Mouse (Mus musculus): ENCODE data around the gene Surf4. TPM values are rescaled to one million over a fixed set of nuclear protein-coding genes. Genes with fewer than 3 reads are reported as not detected.
A peak's percentile ranks its signal among the peaks of the same experiment; 100 is the strongest.
"Not testable (repeated sequence)": the region's sequence is repeated elsewhere in the genome, so short reads cannot be mapped to it uniquely, and the experiment has no call there.

Gene Surf4
- polyA plus RNA-seq, 1 experiment, result 325 TPM

- Histone ChIP-seq H3K4me3 (ENCODE audit: insufficient read depth, low read length) (no peak overlapping the region), H3K4me1 (ENCODE audit: control insufficient read depth, insufficient read depth, low read length) (peaks cover 6% of the 10 kb centered on the region; the same call in 1 of the 2 replicates), H3K27ac (ENCODE audit: insufficient read depth, low read length) (no peak overlapping the region)
- no peak for TF ChIP-seq POLR2A (IDR thresholded peaks at IDR 0.05; ENCODE audit: low read depth, low read length)
- TF ChIP-seq CTCF (IDR thresholded peaks at IDR 0.05; ENCODE audit: borderline replicate concordance, insufficient read depth, low read length), result no peak
These were observed 27.3 kb downstream of the Surf4 start for GRCm38 (mm10) chr2:26906431-26906830.

- H3K4me3 ChIP-seq (ENCODE audit: insufficient read depth, low read length), result no peak overlapping the region
- no peak overlapping the region for H3K27ac ChIP-seq (ENCODE audit: insufficient read depth, low read length)
- no peak for TF ChIP-seq POLR2A (IDR thresholded peaks at IDR 0.05; ENCODE audit: low read depth, low read length)
- no peak for TF ChIP-seq CTCF (IDR thresholded peaks at IDR 0.05; ENCODE audit: borderline replicate concordance, insufficient read depth, low read length)
- H3K4me1 ChIP-seq (ENCODE audit: control insufficient read depth, insufficient read depth, low read length), result peaks cover 9% of the 10 kb centered on the region; the same call in 1 of the 2 replicates
These were observed 27.8 kb downstream of the Surf4 start for GRCm38 (mm10) chr2:26905936-26906335.

- Histone ChIP-seq H3K27ac (ENCODE audit: insufficient read depth, low read length) (peak overlapping the region; percentile 89), H3K4me3 (ENCODE audit: insufficient read depth, low read length) (peak overlapping the region; percentile 89), H3K4me1 (ENCODE audit: control insufficient read depth, insufficient read depth, low read length) (peaks cover 8% of the 10 kb centered on the region; the same call in 1 of the 2 replicates)
- no peak for TF ChIP-seq POLR2A (IDR thresholded peaks at IDR 0.05; ENCODE audit: low read depth, low read length)
- TF ChIP-seq CTCF (IDR thresholded peaks at IDR 0.05; ENCODE audit: borderline replicate concordance, insufficient read depth, low read length), result no peak
These were observed 30.4 kb downstream of the Surf4 start for GRCm38 (mm10) chr2:26903311-26903710.

GRCm38 (mm10) chr2:26902467-26903220 is 31.1 kb downstream of the Surf4 start, which contains the start of gene Surf6:
Gene Surf6 (minus strand): TSS chr2:26902879.
- peaks cover 8% of the 10 kb centered on the region; the same call in 1 of the 2 replicates for H3K4me1 ChIP-seq (ENCODE audit: control insufficient read depth, insufficient read depth, low read length)
- peak within 1 kb of the TSS; percentile 89 for H3K4me3 ChIP-seq (ENCODE audit: insufficient read depth, low read length)
- TF ChIP-seq CTCF (IDR thresholded peaks at IDR 0.05; ENCODE audit: borderline replicate concordance, insufficient read depth, low read length) (no peak), POLR2A (IDR thresholded peaks at IDR 0.05; ENCODE audit: low read depth, low read length) (peak; percentile 73)
- H3K27ac ChIP-seq (ENCODE audit: insufficient read depth, low read length), result peak within 1 kb of the TSS; percentile 89

- Histone ChIP-seq H3K4me1 (ENCODE audit: control insufficient read depth, insufficient read depth, low read length) (peaks cover 8% of the 10 kb centered on the region; the same call in 1 of the 2 replicates), H3K27ac (ENCODE audit: insufficient read depth, low read length) (peak overlapping the region; percentile 38; the same call in 1 of the 2 replicates), H3K4me3 (ENCODE audit: insufficient read depth, low read length) (peak overlapping the region; percentile 89)
- TF ChIP-seq CTCF (IDR thresholded peaks at IDR 0.05; ENCODE audit: borderline replicate concordance, insufficient read depth, low read length) (no peak), POLR2A (IDR thresholded peaks at IDR 0.05; ENCODE audit: low read depth, low read length) (no peak)
These were observed 31.8 kb downstream of the Surf4 start for GRCm38 (mm10) chr2:26901834-26902400.

GRCm38 (mm10) chr2:26900731-26901130 is 33.0 kb downstream of the Surf4 start:
- no peak for TF ChIP-seq CTCF (IDR thresholded peaks at IDR 0.05; ENCODE audit: borderline replicate concordance, insufficient read depth, low read length)
- peak overlapping the region; percentile 42; the same call in 1 of the 2 replicates for H3K27ac ChIP-seq (ENCODE audit: insufficient read depth, low read length)
- peaks cover 8% of the 10 kb centered on the region; the same call in 1 of the 2 replicates for H3K4me1 ChIP-seq (ENCODE audit: control insufficient read depth, insufficient read depth, low read length)
- no peak overlapping the region for H3K4me3 ChIP-seq (ENCODE audit: insufficient read depth, low read length)

- H3K4me3 ChIP-seq (ENCODE audit: insufficient read depth, low read length), result no peak overlapping the region
- H3K4me1 ChIP-seq (ENCODE audit: control insufficient read depth, insufficient read depth, low read length), result peaks cover under 1% of the 10 kb centered on the region; the same call in 1 of the 2 replicates
- no peak overlapping the region for H3K27ac ChIP-seq (ENCODE audit: insufficient read depth, low read length)
- TF ChIP-seq CTCF (IDR thresholded peaks at IDR 0.05; ENCODE audit: borderline replicate concordance, insufficient read depth, low read length), result no peak
- no peak for TF ChIP-seq POLR2A (IDR thresholded peaks at IDR 0.05; ENCODE audit: low read depth, low read length)
These were observed 37.8 kb downstream of the Surf4 start for GRCm38 (mm10) chr2:26895898-26896297.

GRCm38 (mm10) chr2:26886170-26886569 is 47.6 kb downstream of the Surf4 start:
- H3K4me3 ChIP-seq (ENCODE audit: insufficient read depth, low read length); H3K27ac ChIP-seq (ENCODE audit: insufficient read depth, low read length); H3K4me1 ChIP-seq (ENCODE audit: control insufficient read depth, insufficient read depth, low read length): not testable (repeated sequence)

GRCm38 (mm10) chr2:26885541-26885940 is 48.2 kb downstream of the Surf4 start:
- not testable (repeated sequence) for H3K4me3 ChIP-seq (ENCODE audit: insufficient read depth, low read length); H3K27ac ChIP-seq (ENCODE audit: insufficient read depth, low read length); H3K4me1 ChIP-seq (ENCODE audit: control insufficient read depth, insufficient read depth, low read length)

GRCm38 (mm10) chr2:26878571-26878970 is 55.2 kb downstream of the Surf4 start:
- H3K27ac ChIP-seq (ENCODE audit: insufficient read depth, low read length), result no peak overlapping the region
- no peak overlapping the region for H3K4me3 ChIP-seq (ENCODE audit: insufficient read depth, low read length)
- H3K4me1 ChIP-seq (ENCODE audit: control insufficient read depth, insufficient read depth, low read length), result no peaks in the 10 kb centered on the region
- TF ChIP-seq CTCF (IDR thresholded peaks at IDR 0.05; ENCODE audit: borderline replicate concordance, insufficient read depth, low read length) (no peak), POLR2A (IDR thresholded peaks at IDR 0.05; ENCODE audit: low read depth, low read length) (no peak)

All from embryonic fibroblast, embryonic 13.5 days (primary cell).